Mouse (Mus musculus): Measurements from ENCODE around the gene Epha2.

The Epha2 gene

GRCm38 (mm10) chr4:141301116-141301553, at the start of gene Epha2:
Epha2 (plus strand) TSS chr4:141301240.
- DNase-seq (ENCODE audit: low read depth), result no peak

GRCm38 (mm10) chr4:141252641-141253040, 48.4 kb upstream of the Epha2 start:
- DNase-seq (ENCODE audit: low read depth), result no peak

GRCm38 (mm10) chr4:141254234-141254633, 46.8 kb upstream of the Epha2 start:
- DNase-seq (ENCODE audit: low read depth), result no peak

- no peak for DNase-seq (ENCODE audit: low read depth)
Measured at GRCm38 (mm10) chr4:141257440-141257839, 43.6 kb upstream of the Epha2 start.

- no peak for DNase-seq (ENCODE audit: low read depth)
Measured at GRCm38 (mm10) chr4:141259413-141259812, 41.6 kb upstream of the Epha2 start.

- DNase-seq (ENCODE audit: low read depth), result no peak
Measured at GRCm38 (mm10) chr4:141260007-141260723, 40.9 kb upstream of the Epha2 start.

- DNase-seq (ENCODE audit: low read depth), result no peak
Measured at GRCm38 (mm10) chr4:141262906-141263637, 38.0 kb upstream of the Epha2 start.

GRCm38 (mm10) chr4:141265979-141266637, 34.9 kb upstream of the Epha2 start:
- no peak for DNase-seq (ENCODE audit: low read depth)

- no peak for DNase-seq (ENCODE audit: low read depth)
Measured at GRCm38 (mm10) chr4:141267250-141267649, 33.8 kb upstream of the Epha2 start.

GRCm38 (mm10) chr4:141267837-141268236, 33.2 kb upstream of the Epha2 start:
- no peak for DNase-seq (ENCODE audit: low read depth)

GRCm38 (mm10) chr4:141268350-141268749, 32.7 kb upstream of the Epha2 start:
- no peak for DNase-seq (ENCODE audit: low read depth)

GRCm38 (mm10) chr4:141269080-141269479, 32.0 kb upstream of the Epha2 start:
- no peak for DNase-seq (ENCODE audit: low read depth)

GRCm38 (mm10) chr4:141270201-141270940, 30.7 kb upstream of the Epha2 start:
- DNase-seq (ENCODE audit: low read depth), result no peak

GRCm38 (mm10) chr4:141271228-141271627, 29.8 kb upstream of the Epha2 start:
- no peak for DNase-seq (ENCODE audit: low read depth)

GRCm38 (mm10) chr4:141271721-141272120, 29.3 kb upstream of the Epha2 start:
- no peak for DNase-seq (ENCODE audit: low read depth)

GRCm38 (mm10) chr4:141272878-141273277, 28.2 kb upstream of the Epha2 start:
- DNase-seq (ENCODE audit: low read depth), result no peak

- DNase-seq (ENCODE audit: low read depth), result peak; percentile 66
Measured at GRCm38 (mm10) chr4:141273296-141273695, 27.7 kb upstream of the Epha2 start.

- DNase-seq (ENCODE audit: low read depth), result no peak
Measured at GRCm38 (mm10) chr4:141274485-141275341, 26.3 kb upstream of the Epha2 start.

- no peak for DNase-seq (ENCODE audit: low read depth)
Measured at GRCm38 (mm10) chr4:141277157-141277556, 23.9 kb upstream of the Epha2 start.

- DNase-seq (ENCODE audit: low read depth), result no peak
Measured at GRCm38 (mm10) chr4:141278154-141278553, 22.9 kb upstream of the Epha2 start.

GRCm38 (mm10) chr4:141279327-141279726, 21.7 kb upstream of the Epha2 start:
- no peak for DNase-seq (ENCODE audit: low read depth)

Measured in c-Kit-positive CD71-negative TER-119-negative erythroid progenitor cells, embryonic 14.5 days (primary cell).